Mouse (Mus musculus) CH12.LX (cell line): Measurements from ENCODE around the gene Usp47. TPM values are rescaled to one million over a fixed set of nuclear protein-coding genes. Genes with fewer than 3 reads are reported as not detected.

Source experiments
- DNase-seq: peaks from one replicate; pipeline ENCODE4 v3.0.0-alpha.2; 2013; ENCODE audit errors: extremely low read depth
- H3K27ac ChIP-seq: 2 replicates; pipeline ENCODE4 v1.5.1; 2012; ENCODE audit warnings: low read depth, mild to moderate bottlenecking, control low read depth, moderate library complexity; ENCODE audit not compliant: insufficient read depth
- H3K27me3 ChIP-seq: replicated peaks from 2 replicates; pipeline ENCODE3; 2012; ENCODE audit warnings: inconsistent platforms
- H3K36me3 ChIP-seq, 2 experiments: replicated peaks in 1 of 2; 2 replicates each; pipeline versions ENCODE3 to v1.6.1; 2012; ENCODE audit warnings: inconsistent platforms in 1 of 2, low read length in 1 of 2, mild to moderate bottlenecking in 1 of 2, mixed read lengths in 1 of 2, moderate library complexity in 1 of 2; ENCODE audit not compliant: control insufficient read depth in 1 of 2, insufficient read depth in 1 of 2
- H3K4me1 ChIP-seq, 2 experiments: 2 replicates each; pipeline ENCODE4 v1.6.1; 2012; ENCODE audit warnings: inconsistent platforms in 1 of 2, moderate library complexity in 1 of 2; ENCODE audit not compliant: insufficient read depth in 2 of 2, control insufficient read depth in 1 of 2
- H3K4me2 ChIP-seq: 2 replicates; pipeline ENCODE4 v1.6.1; 2012; ENCODE audit warnings: low read depth, mild to moderate bottlenecking, control low read depth; ENCODE audit not compliant: poor library complexity, insufficient read depth, severe bottlenecking
- H3K4me3 ChIP-seq, 3 experiments: fragments of 150-350 bp in 1 of 3; sonication (generic) in 1 of 3; replicated peaks in 1 of 3; 2 replicates each; pipeline versions ENCODE3 to v1.5.1; 2011 to 2012; ENCODE audit warnings: low read depth in 2 of 3, low read length in 2 of 3, mild to moderate bottlenecking in 2 of 3, moderate library complexity in 2 of 3, control low read depth in 1 of 3, improper control_type of control experiment in 1 of 3, inconsistent platforms in 1 of 3, mixed read lengths in 1 of 3; ENCODE audit not compliant: poor library complexity in 1 of 3
- H3K79me2 ChIP-seq: replicated peaks from 2 replicates; pipeline ENCODE4 v1.6.1; 2012; ENCODE audit warnings: mild to moderate bottlenecking, moderate library complexity; ENCODE audit not compliant: control insufficient read depth, poor library complexity, insufficient read depth, severe bottlenecking; ENCODE audit errors: extremely low read depth
- H3K9ac ChIP-seq: 2 replicates; pipeline ENCODE4 v1.6.1; 2012; ENCODE audit warnings: low read depth, mild to moderate bottlenecking, control low read depth, moderate library complexity; ENCODE audit not compliant: insufficient read depth
- H3K9me3 ChIP-seq: replicated peaks from 2 replicates; pipeline ENCODE3; 2012; ENCODE audit warnings: low read length, inconsistent platforms, mixed read lengths
- ETS1 ChIP-seq: conservative IDR thresholded peaks from 2 replicates; pipeline ENCODE4 v1.6.1; 2012; ENCODE audit warnings: low read depth, mild to moderate bottlenecking, inconsistent platforms, low read length, improper control_type of control experiment, moderate library complexity
- IRF4 ChIP-seq: IDR thresholded peaks from 2 replicates; pipeline ENCODE4 v1.6.1; 2014; ENCODE audit warnings: low read depth, mild to moderate bottlenecking, inconsistent platforms, low read length, improper control_type of control experiment
- MAFK ChIP-seq: IDR thresholded peaks from 2 replicates; pipeline ENCODE4 v1.6.1; 2011; ENCODE audit warnings: low read length, improper control_type of control experiment; ENCODE audit not compliant: insufficient replicate concordance
- MAX ChIP-seq: IDR thresholded peaks from 2 replicates; pipeline ENCODE4 v1.6.1; 2011; ENCODE audit warnings: low read length, improper control_type of control experiment
- MAZ ChIP-seq: IDR thresholded peaks from 2 replicates; pipeline ENCODE4 v1.6.1; 2012; ENCODE audit warnings: low read depth, mild to moderate bottlenecking, inconsistent platforms, low read length, improper control_type of control experiment, moderate library complexity
- MEF2A ChIP-seq: IDR thresholded peaks from 2 replicates; pipeline ENCODE4 v1.6.1; 2014; ENCODE audit warnings: low read depth, mild to moderate bottlenecking, inconsistent platforms, low read length, improper control_type of control experiment, borderline replicate concordance
- NRF1 ChIP-seq: IDR thresholded peaks from 2 replicates; pipeline ENCODE4 v1.6.1; 2014; ENCODE audit warnings: low read depth, mild to moderate bottlenecking, inconsistent platforms, low read length, improper control_type of control experiment, moderate library complexity
- PAX5 ChIP-seq: IDR thresholded peaks from 2 replicates; pipeline ENCODE4 v1.6.1; 2012; ENCODE audit warnings: low read length, inconsistent platforms, mixed read lengths
- RCOR1 ChIP-seq: conservative IDR thresholded peaks from 2 replicates; pipeline ENCODE4 v1.6.1; 2012; ENCODE audit warnings: low read depth, mild to moderate bottlenecking, inconsistent platforms, low read length, improper control_type of control experiment
- SMC3 ChIP-seq: IDR thresholded peaks from 2 replicates; pipeline ENCODE4 v1.6.1; 2011; ENCODE audit warnings: low read depth, low read length, improper control_type of control experiment
- TCF12 ChIP-seq: IDR thresholded peaks from 2 replicates; pipeline ENCODE4 v1.6.1; 2014; ENCODE audit warnings: low read depth, mild to moderate bottlenecking, inconsistent platforms, low read length, improper control_type of control experiment
- USF2 ChIP-seq: conservative IDR thresholded peaks from 2 replicates; pipeline ENCODE4 v1.6.1; 2011; ENCODE audit warnings: low read depth, low read length, improper control_type of control experiment
- ZKSCAN1 ChIP-seq: IDR thresholded peaks from 2 replicates; pipeline ENCODE4 v1.6.1; 2012; ENCODE audit warnings: low read depth, inconsistent platforms, low read length, improper control_type of control experiment, borderline replicate concordance
- ZMIZ1 ChIP-seq: IDR thresholded peaks from 2 replicates; pipeline ENCODE4 v1.6.1; 2012; ENCODE audit warnings: low read depth, mild to moderate bottlenecking, inconsistent platforms, low read length, improper control_type of control experiment
- dilution Hi-C: fragments of 300-500 bp; cut with MboI; formaldehyde crosslinking; loops from 2 replicates; pipeline ENCODE4 v1.14.3; 2020; ENCODE audit warnings: low sequenced_read_pairs; ENCODE audit not compliant: extremely low pct_unique_long_range_greater_than_20kb, extremely low pct_ligation_motif_present
- in situ Hi-C: fragments of 300-500 bp; cut with MboI; formaldehyde crosslinking; loops from 3 replicates; pipeline ENCODE4 v1.14.3; 2019; ENCODE audit warnings: low sequenced_read_pairs, low pct_ligation_motif_present, low pct_unique_long_range_greater_than_20kb, mixed read lengths
- polyA plus RNA-seq: library from polyadenylated mRNA; unstranded; fragments of >175 nt; gene quantifications from 2 replicates; pipeline ENCODE4 v1.2.1, GENCODE M21; 2012; ENCODE audit warnings: low read depth; ENCODE audit not compliant: insufficient read length
- total RNA-seq, 2 experiments: library from RNA; depleted of rRNA; stranded (reverse); fragments of 300-350 nt in 1 of 2; fragments of >200 nt in 1 of 2; gene quantifications; 2 replicates each; pipeline ENCODE4 v1.2.3; 2012 to 2014

Usp47 gene
- total and polyA plus RNA-seq, 3 experiments = 35.0 to 36.8 (median 35.8) TPM

DNA sequence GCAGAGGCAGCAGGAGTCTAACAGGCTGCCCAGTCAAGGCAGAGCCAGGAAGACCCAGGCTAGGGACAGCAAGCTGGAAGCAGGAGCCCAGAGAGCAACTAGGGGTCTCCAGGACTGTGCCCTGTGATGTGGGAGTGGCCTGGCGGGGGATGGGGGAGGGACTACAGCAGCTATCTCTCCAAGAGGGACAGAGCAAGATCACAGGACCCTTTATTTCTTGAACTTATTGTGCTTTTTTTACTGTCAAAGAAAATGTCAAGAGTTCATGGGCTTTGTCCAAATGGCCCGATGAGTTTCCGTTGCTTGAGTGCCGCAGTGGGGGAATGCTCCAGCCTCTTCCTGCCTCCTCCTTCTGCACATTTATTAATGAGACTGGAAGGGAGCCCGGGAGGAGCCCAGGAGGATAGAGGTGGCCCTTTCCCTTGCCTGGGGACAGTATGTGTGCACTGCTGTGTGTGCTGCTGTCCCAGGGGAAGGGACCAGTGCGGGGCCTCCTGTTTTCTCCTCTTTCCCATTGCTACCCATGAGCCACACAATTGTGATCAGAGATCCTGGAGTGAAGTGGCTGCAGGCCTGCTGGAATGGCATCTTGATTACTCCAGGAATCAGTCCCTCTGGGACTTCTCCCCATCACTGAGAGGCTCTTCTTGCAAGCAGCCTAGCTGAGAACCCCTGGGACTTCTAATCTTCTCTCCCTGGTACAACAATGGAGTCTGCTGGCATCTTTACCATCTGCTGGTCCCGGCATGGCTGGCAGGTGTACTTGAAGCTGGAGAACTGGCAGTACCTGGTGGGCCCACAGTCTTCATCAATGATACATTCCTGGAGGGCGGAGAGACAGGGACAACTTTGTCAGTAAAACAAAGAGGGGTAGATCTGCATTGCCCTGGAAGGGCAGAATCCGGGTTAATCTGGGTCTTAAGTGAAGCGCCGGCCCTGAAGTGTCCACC lies 97.8 kb downstream of the Usp47 start:
- DNase-seq = no peak
- Histone ChIP-seq H3K36me3 (no peaks in the 10 kb centered on the region), H3K4me3 (no peak overlapping the region), H3K4me2 (no peak overlapping the region), H3K79me2 (no peaks in the 10 kb centered on the region), H3K27me3 (no peaks in the 10 kb centered on the region), H3K4me1 (peaks cover 0 to 43% of the 10 kb centered on the region in 2 experiments; a peak in 2 of 4 replicates), H3K9ac (no peak overlapping the region), H3K27ac (no peak overlapping the region), H3K9me3 (no peaks in the 10 kb centered on the region)
- in situ Hi-C loops = no loop called here
- no peak for TF ChIP-seq MAFK
- no peak for TF ChIP-seq IRF4
- TF ChIP-seq USF2 = no peak
- TF ChIP-seq ETS1 = no peak
- TF ChIP-seq RCOR1 = no peak
- no peak for TF ChIP-seq ZMIZ1
- no peak for TF ChIP-seq MAZ
- no peak for TF ChIP-seq PAX5
- no peak for TF ChIP-seq SMC3
- no peak for TF ChIP-seq ZKSCAN1
- no peak for TF ChIP-seq NRF1
- TF ChIP-seq, all 38 proteins: peak for 0
- dilution Hi-C loops = no loop called here

DNA sequence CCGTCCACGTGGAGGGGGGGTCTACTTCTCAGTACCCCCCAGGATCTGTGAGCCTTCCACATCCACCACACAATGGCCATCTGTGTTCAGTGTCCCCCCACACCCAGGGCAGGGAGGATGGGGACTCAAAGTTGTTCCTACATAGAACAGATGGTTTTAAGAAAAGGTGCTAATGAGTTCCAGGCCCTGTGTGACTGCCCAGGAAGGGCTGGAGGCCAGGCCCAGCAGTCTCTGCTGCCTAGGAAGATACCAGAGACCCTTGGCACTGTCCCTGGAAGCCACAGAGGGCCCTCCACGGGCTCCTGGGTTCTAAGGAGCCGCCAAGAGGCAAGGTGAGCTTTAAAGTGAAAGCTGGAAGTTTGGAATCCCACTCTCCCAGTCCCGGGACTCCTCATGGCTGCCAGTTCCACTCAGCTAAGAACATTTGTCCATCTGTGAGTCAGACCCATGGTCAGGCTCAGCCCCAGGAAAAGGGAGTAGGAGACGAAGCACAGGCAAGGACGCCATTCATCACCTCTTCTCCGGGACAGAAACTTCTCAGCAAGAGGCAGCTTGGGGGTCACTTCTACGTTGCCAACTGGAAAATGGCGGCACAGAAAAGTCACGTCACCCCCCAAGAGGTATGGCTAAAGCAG lies 98.7 kb downstream of the Usp47 start:
- no peaks in the 10 kb centered on the region for H3K36me3 ChIP-seq
- in situ Hi-C loops (no loop called here), dilution Hi-C loops (no loop called here)
- H3K4me3 ChIP-seq = no peak overlapping the region
- no peak overlapping the region for H3K4me2 ChIP-seq
- H3K79me2 ChIP-seq = no peaks in the 10 kb centered on the region
- no peak overlapping the region for H3K9ac ChIP-seq
- H3K27me3 ChIP-seq = no peaks in the 10 kb centered on the region
- TF ChIP-seq MAX = no peak
- TF ChIP-seq TCF12 = no peak
- no peak for TF ChIP-seq MEF2A
- no peak for TF ChIP-seq IRF4
- TF ChIP-seq MAZ = no peak
- peaks cover 0 to 43% of the 10 kb centered on the region in 2 experiments; a peak in 2 of 4 replicates for H3K4me1 ChIP-seq
- DNase-seq = no peak
- H3K27ac ChIP-seq = no peak overlapping the region
- no peaks in the 10 kb centered on the region for H3K9me3 ChIP-seq
